ENCODE assay signal across 10 mouse cellular contexts in genomic region chr8:69268525-69268924, GRCm38 (mm10). TPM values are rescaled to one million over a fixed set of nuclear protein-coding genes. Genes with fewer than 3 reads are reported as not detected.
DNase-seq lines count a peak whose midpoint lies in the region; ATAC-seq and TF ChIP-seq lines count a peak whose summit lies in the region.
"Had no signal": no experiment of that assay in that cellular context is flagged by ENCODE, and none has a peak within 500 bp of the region (broad histone marks: within the 10 kb centered on the region; RNA-seq: fewer than 3 reads in every experiment).

No protein-coding gene starts in this region.

- H3K9ac ChIP-seq in MEL (ENCODE audit: control insufficient read depth, low read depth, low read length, poor library complexity, severe bottlenecking), result no peak overlapping the region
- H3K9ac ChIP-seq in forebrain, embryonic 11.5 days (ENCODE audit: low read length), result no peak overlapping the region

- H3K9me3 ChIP-seq in MEL (replicated peaks; ENCODE audit: insufficient read depth, low read length), result no peaks in the 10 kb centered on the region
- H3K9me3 ChIP-seq in forebrain, embryonic 11.5 days (ENCODE audit: control insufficient read depth, low read length), result no peaks in the 10 kb centered on the region

- peak; percentile 66 for TF ChIP-seq CTCF in layer of hippocampus, adult 2 months (conservative IDR thresholded peaks at IDR 0.05)
- TF ChIP-seq CTCF in MEL (IDR thresholded peaks at IDR 0.05 in 2 of 3, conservative IDR thresholded peaks at IDR 0.05 in 1 of 3; ENCODE audit: control insufficient read depth in 1 of 3, insufficient read depth in 1 of 3, low read depth in 2 of 3, low read length in 3 of 3, poor library complexity in 1 of 3, severe bottlenecking in 1 of 3), result peak in 1 of 3 experiments; percentile 28; a peak in 2 of 6 replicates

- no peaks in the 10 kb centered on the region for H3K4me1 ChIP-seq in MEL (ENCODE audit: control insufficient read depth in 1 of 2, insufficient read depth in 2 of 2, low read length in 2 of 2)
- H3K4me1 ChIP-seq in forebrain, embryonic 11.5 days (replicated peaks; ENCODE audit: control insufficient read depth, insufficient read depth, low read length), result peaks cover 2% of the 10 kb centered on the region; the same call in 1 of the 2 replicates

- H3K27ac ChIP-seq in layer of hippocampus, adult 2 months, result no peak overlapping the region
- no peak overlapping the region for H3K27ac ChIP-seq in MEL (ENCODE audit: control insufficient read depth, low read depth, low read length)
- H3K27ac ChIP-seq in forebrain, embryonic 11.5 days (ENCODE audit: low read depth, low read length), result no peak overlapping the region

- TF ChIP-seq EP300 in MEL (IDR thresholded peaks at IDR 0.05; ENCODE audit: low read depth in 1 of 2, low read length in 2 of 2), result no peak

- no peak overlapping the region for H3K4me3 ChIP-seq in layer of hippocampus, adult 2 months
- H3K4me3 ChIP-seq in MEL (ENCODE audit: control insufficient read depth in 1 of 2, insufficient read depth in 1 of 2, low read depth in 2 of 2, low read length in 2 of 2), result no peak overlapping the region
- H3K4me3 ChIP-seq in forebrain, embryonic 11.5 days (ENCODE audit: low read depth, low read length), result no peak overlapping the region
- H3K4me3 ChIP-seq: erythroblast, embryonic 14.5 days had no signal

- H3K27me3 ChIP-seq in MEL (ENCODE audit: control insufficient read depth in 1 of 2, insufficient read depth in 2 of 2, low read length in 2 of 2), result peaks cover 0 to 1% of the 10 kb centered on the region in 2 experiments; a peak in 1 of 4 replicates
- no peaks in the 10 kb centered on the region for H3K27me3 ChIP-seq in forebrain, embryonic 11.5 days (ENCODE audit: control insufficient read depth, insufficient read depth, low read length)

- no peak for TF ChIP-seq POLR2A in MEL (IDR thresholded peaks at IDR 0.05; ENCODE audit: control insufficient read depth in 1 of 2, insufficient read depth in 1 of 2, low read depth in 1 of 2, low read length in 2 of 2, poor library complexity in 1 of 2)

- H3K79me2 ChIP-seq in MEL (ENCODE audit: control insufficient read depth, insufficient read depth, low read length, poor library complexity), result no peaks in the 10 kb centered on the region

- peak; percentile 15 to 45 for DNase-seq in cerebellum, postnatal 25 days
- no peak for DNase-seq in cerebellum, adult 8-10 months
- DNase-seq in layer of hippocampus, adult 2 months (ENCODE audit: low spot score in 2 of 2), result no peak
- no peak for DNase-seq in layer of hippocampus, adult 8-10 months (ENCODE audit: low spot score in 2 of 2)
- DNase-seq in MEL (ENCODE audit: low read depth, low spot score), result peak; percentile 18
- peak; percentile 26 for DNase-seq in kidney, postnatal 10 days
- no peak for DNase-seq in forebrain, embryonic 11.5 days (ENCODE audit: low spot score)
- no peak for DNase-seq in ovary, postnatal 10 days (ENCODE audit: low spot score)

- H3K36me3 ChIP-seq in MEL (ENCODE audit: control insufficient read depth in 1 of 2, insufficient read depth in 2 of 2, low read length in 2 of 2), result no peaks in the 10 kb centered on the region
- no peaks in the 10 kb centered on the region for H3K36me3 ChIP-seq in forebrain, embryonic 11.5 days (ENCODE audit: control insufficient read depth, insufficient read depth, low read length)

- peak; percentile 32 for TF ChIP-seq RAD21 in MEL (IDR thresholded peaks at IDR 0.05; ENCODE audit: low read depth, low read length)

- no peak for ATAC-seq in forebrain, embryonic 11.5 days (replicated peaks; ENCODE audit: low FRiP score)

- no peak overlapping the region for H3K4me2 ChIP-seq in forebrain, embryonic 11.5 days (ENCODE audit: low read depth, low read length, severe bottlenecking)

- WGBS in forebrain, embryonic 11.5 days, result 69% methylated on average over 4 of the region's 4 CpGs

TF ChIP-seq in MEL, 35 proteins besides CTCF, POLR2A, EP300 and RAD21:
- TF ChIP-seq ELF1 (IDR thresholded peaks at IDR 0.05; ENCODE audit: low read depth, low read length), result no peak
- no peak for TF ChIP-seq USF2 (IDR thresholded peaks at IDR 0.05; ENCODE audit: borderline replicate concordance in 1 of 2, insufficient read depth in 1 of 2, low read depth in 1 of 2, low read length in 2 of 2)
- no peak for TF ChIP-seq ZNF384 (IDR thresholded peaks at IDR 0.05; ENCODE audit: low read depth, low read length)
- no peak for TF ChIP-seq USF1 (IDR thresholded peaks at IDR 0.05; ENCODE audit: low read depth, low read length)
- TF ChIP-seq CHD2 (IDR thresholded peaks at IDR 0.05; ENCODE audit: low read length), result no peak
- no peak for TF ChIP-seq TAL1 (IDR thresholded peaks at IDR 0.05; ENCODE audit: low read length)
- peak; percentile 22; the same call in 1 of the 2 replicates for TF ChIP-seq SMC3 (IDR thresholded peaks at IDR 0.05; ENCODE audit: low read depth, low read length)

RNA-seq across cellular contexts. Expression of gene D130040H23Rik, which starts 2.4 kb away (rescaled TPM):
- total RNA-seq in layer of hippocampus, adult 2 months (2021), result 10 to 100 TPM; 22.5 to 25.1 TPM
- 10 to 100 TPM; 23.5 to 29.4 (median 27.6) TPM for total RNA-seq in layer of hippocampus, adult 8-10 months (2022)
- total RNA-seq in MEL (2012; rRNA removed), result 0.08 TPM in 1 of 2 replicates, not detected in the other
- not detected for polyA plus RNA-seq in MEL (2012; ENCODE audit: insufficient read depth in 1 of 2, insufficient read length in 2 of 2, low read depth in 1 of 2, low replicate concordance in 2 of 2, missing spikeins in 1 of 2)
- 6.2 and 9.4 TPM in 2 replicates for polyA plus RNA-seq in forebrain, embryonic 11.5 days (2014; fragmentation: Nextera tagmentation; extraction: Ambion mirVana)
- polyA plus RNA-seq: erythroblast, embryonic 14.5 days; small intestine, adult 2 months had no signal

RNA-seq across cellular contexts. Expression of gene Zfp930, which starts 59.7 kb away (rescaled TPM):
- 10 to 100 TPM; 14.1 to 14.2 TPM for total RNA-seq in layer of hippocampus, adult 2 months (2021)
- 10 to 100 TPM in 3 of 4 experiments, 1 to 10 TPM in 1; 9.4 to 19.4 (median 15.9) TPM for total RNA-seq in layer of hippocampus, adult 8-10 months (2022)
- 14.9 and 18.1 TPM in 2 replicates for total RNA-seq in MEL (2012; rRNA removed)
- polyA plus RNA-seq in MEL (2012; ENCODE audit: insufficient read depth in 1 of 2, insufficient read length in 2 of 2, low read depth in 1 of 2, low replicate concordance in 2 of 2, missing spikeins in 1 of 2), result 1,000 to 10,000 TPM in 1 of 2 experiments, 1 to 10 TPM in 1; 7.6 to 3,273 TPM
- 23.6 and 26.3 TPM in 2 replicates for polyA plus RNA-seq in forebrain, embryonic 11.5 days (2014; fragmentation: Nextera tagmentation; extraction: Ambion mirVana)

Comparison
In these comparisons a context has a peak if more than half of its experiments do, and no peak if none do; other contexts are left out.
1. DNase-seq: peak in cerebellum, postnatal 25 days (2 of 2), MEL (single experiment) and kidney, postnatal 10 days (single experiment); none in cerebellum, adult 8-10 months (single experiment), layer of hippocampus, adult 2 months (0 of 2), layer of hippocampus, adult 8-10 months (0 of 2), forebrain, embryonic 11.5 days (single experiment) and ovary, postnatal 10 days (single experiment).
2. RNA of gene D130040H23Rik, which starts 2.4 kb away (total RNA-seq): 23.5 to 29.4 TPM in layer of hippocampus, adult 8-10 months and 22.5 to 25.1 TPM in layer of hippocampus, adult 2 months; 0.08 TPM in MEL; every median in the first group is over 10 times any median in the second.